Mouse (Mus musculus): ENCODE data around the gene Gm49601. TPM values are rescaled to one million over a fixed set of nuclear protein-coding genes. Genes with fewer than 3 reads are reported as not detected.
A peak's percentile ranks its signal among the peaks of the same experiment; 100 is the strongest.

Gene Gm49601
- total and polyA plus RNA-seq, 2 experiments, result not detected

DNA sequence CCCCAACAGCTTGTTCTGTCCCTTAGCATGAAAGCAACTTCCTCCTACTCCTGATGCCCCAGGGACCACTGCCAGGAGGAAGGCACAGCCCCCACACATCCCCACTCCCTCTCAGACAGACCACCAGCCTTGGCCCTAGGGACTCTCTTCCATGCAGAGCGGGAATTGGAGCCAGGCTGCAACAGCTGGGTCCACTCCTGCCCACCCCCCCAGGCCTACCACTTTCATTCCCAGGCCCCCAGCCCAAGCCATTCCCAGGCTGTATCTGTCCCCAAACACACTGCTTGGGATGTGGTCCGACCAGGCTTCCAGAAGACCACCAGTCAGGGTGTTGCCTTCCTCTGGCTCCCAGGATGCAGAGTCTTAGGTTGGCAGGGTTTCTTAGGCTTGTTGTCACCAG, 17.1 kb downstream of the Gm49601 start:
- no peaks in the 10 kb centered on the region for H3K27me3 ChIP-seq (ENCODE audit: control insufficient read depth, insufficient read depth, low read length)

DNA sequence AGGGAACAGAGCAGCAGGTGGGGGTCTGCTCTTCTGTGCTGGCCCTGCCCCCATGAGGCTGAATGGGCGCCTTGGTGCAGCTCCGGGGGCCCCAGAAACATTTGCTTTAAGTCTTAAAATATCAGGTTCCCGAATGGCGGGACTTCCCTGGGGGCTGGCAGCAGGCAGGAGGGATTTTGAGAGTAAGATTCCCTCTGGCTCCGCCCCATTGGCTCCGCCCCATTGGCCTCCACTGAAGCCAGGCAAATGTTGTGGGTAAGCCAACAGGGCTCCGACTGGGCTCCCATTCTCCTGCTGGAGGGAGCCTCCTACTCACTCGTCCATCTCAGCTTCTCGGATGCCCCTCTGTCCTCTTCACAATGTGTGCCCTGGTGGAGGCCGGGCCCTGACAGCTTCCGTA, 18.0 kb downstream of the Gm49601 start:
- no peaks in the 10 kb centered on the region for H3K36me3 ChIP-seq (ENCODE audit: control insufficient read depth, insufficient read depth, low read length)
- no peaks in the 10 kb centered on the region for H3K79me2 ChIP-seq (ENCODE audit: control insufficient read depth, insufficient read depth, low read length)
- no peak for DNase-seq (ENCODE audit: extremely low read depth, low read depth, low spot score)
- H3K4me1 ChIP-seq (ENCODE audit: control insufficient read depth, insufficient read depth, low read length), result no peaks in the 10 kb centered on the region
- H3K27me3 ChIP-seq (ENCODE audit: control insufficient read depth, insufficient read depth, low read length), result no peaks in the 10 kb centered on the region
- TF ChIP-seq POLR2A (IDR thresholded peaks at IDR 0.05; ENCODE audit: extremely low read depth, insufficient read depth, low read length), result no peak
- TF ChIP-seq CTCF (IDR thresholded peaks at IDR 0.05; ENCODE audit: low read depth, low read length), result no peak
- no peak overlapping the region for H3K27ac ChIP-seq (replicated peaks; ENCODE audit: insufficient read depth, low read depth, low read length)
- WGBS, result 21% methylated on average over 11 of the region's 11 CpGs
- no peak overlapping the region for H3K4me3 ChIP-seq (ENCODE audit: insufficient read depth, low read depth, low read length)
- no peak overlapping the region for H3K9ac ChIP-seq (ENCODE audit: low read depth, low read length)

More for the DNA sequence above, 17.1 kb downstream of the Gm49601 start:
- no peak for DNase-seq (ENCODE audit: extremely low read depth, low read depth, low spot score)
- Histone ChIP-seq H3K9ac (ENCODE audit: low read depth, low read length) (no peak overlapping the region), H3K4me3 (ENCODE audit: insufficient read depth, low read depth, low read length) (no peak overlapping the region), H3K27ac (replicated peaks; ENCODE audit: insufficient read depth, low read depth, low read length) (no peak overlapping the region), H3K79me2 (ENCODE audit: control insufficient read depth, insufficient read depth, low read length) (no peaks in the 10 kb centered on the region), H3K4me1 (ENCODE audit: control insufficient read depth, insufficient read depth, low read length) (no peaks in the 10 kb centered on the region), H3K36me3 (ENCODE audit: control insufficient read depth, insufficient read depth, low read length) (no peaks in the 10 kb centered on the region)
- 92% methylated on average over 2 of the region's 2 CpGs for WGBS
- no peak for TF ChIP-seq POLR2A (IDR thresholded peaks at IDR 0.05; ENCODE audit: extremely low read depth, insufficient read depth, low read length)
- no peak for TF ChIP-seq CTCF (IDR thresholded peaks at IDR 0.05; ENCODE audit: low read depth, low read length)

DNA sequence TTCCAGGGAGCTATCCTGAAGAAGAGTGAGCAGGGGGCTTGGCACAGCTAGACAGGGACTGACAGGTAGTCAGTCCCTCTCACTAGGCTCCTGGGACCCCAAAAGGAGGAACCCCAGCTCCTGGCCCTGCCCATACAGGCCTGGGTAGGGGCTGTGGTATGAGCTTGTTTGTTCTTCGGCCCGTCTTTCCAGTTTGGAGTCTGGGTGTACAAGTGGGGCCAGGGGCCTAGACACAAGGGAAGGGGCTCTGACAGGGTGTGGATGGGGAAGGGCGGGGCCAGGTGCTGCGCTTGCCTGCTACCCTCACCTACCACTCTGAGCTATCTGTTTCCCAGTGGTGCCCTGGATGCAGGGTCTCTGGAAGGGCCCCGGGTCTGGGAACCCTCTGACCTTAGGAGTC, 20.5 kb downstream of the Gm49601 start:
- H3K27me3 ChIP-seq (ENCODE audit: control insufficient read depth, insufficient read depth, low read length), result no peaks in the 10 kb centered on the region
- H3K27ac ChIP-seq (replicated peaks; ENCODE audit: insufficient read depth, low read depth, low read length), result no peak overlapping the region
- DNase-seq (ENCODE audit: extremely low read depth, low read depth, low spot score), result no peak
- H3K4me3 ChIP-seq (ENCODE audit: insufficient read depth, low read depth, low read length), result no peak overlapping the region
- H3K79me2 ChIP-seq (ENCODE audit: control insufficient read depth, insufficient read depth, low read length), result no peaks in the 10 kb centered on the region
- no peaks in the 10 kb centered on the region for H3K36me3 ChIP-seq (ENCODE audit: control insufficient read depth, insufficient read depth, low read length)
- no peaks in the 10 kb centered on the region for H3K4me1 ChIP-seq (ENCODE audit: control insufficient read depth, insufficient read depth, low read length)
- TF ChIP-seq POLR2A (IDR thresholded peaks at IDR 0.05; ENCODE audit: extremely low read depth, insufficient read depth, low read length), result no peak
- no peak for TF ChIP-seq CTCF (IDR thresholded peaks at IDR 0.05; ENCODE audit: low read depth, low read length)
- 87% methylated on average over 5 of the region's 5 CpGs for WGBS
- H3K9ac ChIP-seq (ENCODE audit: low read depth, low read length), result no peak overlapping the region

DNA sequence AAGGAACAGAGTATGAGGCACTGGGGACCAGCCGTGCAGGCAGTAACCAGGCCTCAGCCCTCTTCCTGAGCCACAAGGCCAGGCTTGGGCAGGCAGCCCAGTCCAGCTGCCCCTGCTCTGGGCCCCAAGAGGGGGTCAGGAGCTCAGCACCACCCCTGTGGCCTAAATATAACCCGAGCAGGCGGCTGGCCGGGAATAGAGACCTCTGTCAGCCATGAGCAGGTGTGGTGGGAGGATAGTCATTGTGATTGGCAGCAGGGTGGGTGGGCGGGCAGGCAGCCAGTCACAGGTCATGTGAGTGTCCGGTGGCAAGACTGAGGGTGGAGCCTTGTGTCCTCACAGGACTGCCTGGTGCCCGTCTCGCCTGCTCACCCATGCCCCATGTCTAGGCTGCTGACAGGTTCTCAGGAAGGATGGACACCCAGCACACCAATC, 21.9 kb downstream of the Gm49601 start:
- TF ChIP-seq POLR2A (IDR thresholded peaks at IDR 0.05; ENCODE audit: extremely low read depth, insufficient read depth, low read length), result no peak
- no peaks in the 10 kb centered on the region for H3K27me3 ChIP-seq (ENCODE audit: control insufficient read depth, insufficient read depth, low read length)
- no peak overlapping the region for H3K27ac ChIP-seq (replicated peaks; ENCODE audit: insufficient read depth, low read depth, low read length)
- peak; percentile 25 for DNase-seq (ENCODE audit: extremely low read depth, low read depth, low spot score)
- H3K4me1 ChIP-seq (ENCODE audit: control insufficient read depth, insufficient read depth, low read length), result no peaks in the 10 kb centered on the region
- H3K9ac ChIP-seq (ENCODE audit: low read depth, low read length), result no peak overlapping the region
- 44% methylated on average over 8 of the region's 8 CpGs for WGBS
- no peaks in the 10 kb centered on the region for H3K79me2 ChIP-seq (ENCODE audit: control insufficient read depth, insufficient read depth, low read length)
- no peaks in the 10 kb centered on the region for H3K36me3 ChIP-seq (ENCODE audit: control insufficient read depth, insufficient read depth, low read length)
- H3K4me3 ChIP-seq (ENCODE audit: insufficient read depth, low read depth, low read length), result no peak overlapping the region

DNA sequence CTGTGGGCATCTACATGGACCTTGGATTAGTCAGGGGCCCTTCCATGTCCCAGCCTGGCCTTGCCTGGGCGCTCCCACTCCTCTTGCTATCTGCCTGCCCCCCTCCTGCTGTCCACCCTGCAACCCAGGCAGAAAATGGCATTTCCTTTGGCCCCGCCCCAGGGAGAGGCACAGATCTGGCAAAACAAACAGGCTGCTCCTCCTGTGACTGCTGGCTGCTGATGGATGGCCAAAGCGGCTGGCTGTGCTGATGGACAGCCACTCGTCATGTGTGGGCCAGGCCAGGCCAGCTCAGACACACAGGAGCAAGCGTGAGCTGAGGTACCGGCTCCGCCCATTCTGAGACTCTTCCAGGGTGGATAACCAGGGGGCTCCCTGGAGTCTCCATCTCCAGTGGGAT, 24.8 kb downstream of the Gm49601 start:
- H3K27ac ChIP-seq (replicated peaks; ENCODE audit: insufficient read depth, low read depth, low read length), result no peak overlapping the region
- no peak for DNase-seq (ENCODE audit: extremely low read depth, low read depth, low spot score)
- WGBS, result 80% methylated on average over 7 of the region's 7 CpGs
- no peaks in the 10 kb centered on the region for H3K27me3 ChIP-seq (ENCODE audit: control insufficient read depth, insufficient read depth, low read length)
- H3K4me1 ChIP-seq (ENCODE audit: control insufficient read depth, insufficient read depth, low read length), result no peaks in the 10 kb centered on the region
- TF ChIP-seq CTCF (IDR thresholded peaks at IDR 0.05; ENCODE audit: low read depth, low read length), result no peak
- TF ChIP-seq POLR2A (IDR thresholded peaks at IDR 0.05; ENCODE audit: extremely low read depth, insufficient read depth, low read length), result no peak
- no peaks in the 10 kb centered on the region for H3K79me2 ChIP-seq (ENCODE audit: control insufficient read depth, insufficient read depth, low read length)
- no peaks in the 10 kb centered on the region for H3K36me3 ChIP-seq (ENCODE audit: control insufficient read depth, insufficient read depth, low read length)
- no peak overlapping the region for H3K9ac ChIP-seq (ENCODE audit: low read depth, low read length)
- H3K4me3 ChIP-seq (ENCODE audit: insufficient read depth, low read depth, low read length), result no peak overlapping the region

DNA sequence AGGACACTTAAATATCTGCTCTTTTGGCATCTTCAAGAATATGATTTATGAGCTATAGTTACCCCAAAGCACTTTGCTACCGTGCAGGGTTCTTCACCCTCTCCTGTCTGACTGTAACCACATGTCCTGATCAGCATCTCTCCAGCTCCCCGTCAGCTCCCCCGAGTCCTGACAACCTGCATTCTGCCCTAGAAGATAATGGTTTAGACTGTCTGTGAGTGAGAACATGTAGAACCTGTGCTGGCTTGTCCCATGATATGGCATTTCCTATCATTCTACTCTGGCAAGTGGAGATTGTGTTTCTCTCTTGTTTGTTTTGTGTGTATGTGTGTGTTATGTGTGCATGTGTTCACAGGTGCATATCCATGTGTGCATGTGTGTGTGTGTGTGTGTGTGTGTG, 28.2 kb downstream of the Gm49601 start:
- H3K27ac ChIP-seq (replicated peaks; ENCODE audit: insufficient read depth, low read depth, low read length), result no peak overlapping the region

More for the DNA sequence above, 28.2 kb downstream of the Gm49601 start:
- Histone ChIP-seq H3K27me3 (ENCODE audit: control insufficient read depth, insufficient read depth, low read length) (no peaks in the 10 kb centered on the region), H3K4me3 (ENCODE audit: insufficient read depth, low read depth, low read length) (no peak overlapping the region), H3K36me3 (ENCODE audit: control insufficient read depth, insufficient read depth, low read length) (no peaks in the 10 kb centered on the region), H3K4me1 (ENCODE audit: control insufficient read depth, insufficient read depth, low read length) (no peaks in the 10 kb centered on the region), H3K9ac (ENCODE audit: low read depth, low read length) (no peak overlapping the region), H3K79me2 (ENCODE audit: control insufficient read depth, insufficient read depth, low read length) (no peaks in the 10 kb centered on the region)
- WGBS, result 83% methylated on average over 3 of the region's 3 CpGs
- no peak for TF ChIP-seq CTCF (IDR thresholded peaks at IDR 0.05; ENCODE audit: low read depth, low read length)
- no peak for TF ChIP-seq POLR2A (IDR thresholded peaks at IDR 0.05; ENCODE audit: extremely low read depth, insufficient read depth, low read length)
- DNase-seq (ENCODE audit: extremely low read depth, low read depth, low spot score), result no peak

All from liver, adult 2 months (tissue).